Mouse (Mus musculus): ENCODE results near the gene Zfp428. TPM values are rescaled to one million over a fixed set of nuclear protein-coding genes. Genes with fewer than 3 reads are reported as not detected.

Zfp428 gene
- polyA plus RNA-seq, 1 experiment from 2014 or later, result 16.5 TPM

DNA sequence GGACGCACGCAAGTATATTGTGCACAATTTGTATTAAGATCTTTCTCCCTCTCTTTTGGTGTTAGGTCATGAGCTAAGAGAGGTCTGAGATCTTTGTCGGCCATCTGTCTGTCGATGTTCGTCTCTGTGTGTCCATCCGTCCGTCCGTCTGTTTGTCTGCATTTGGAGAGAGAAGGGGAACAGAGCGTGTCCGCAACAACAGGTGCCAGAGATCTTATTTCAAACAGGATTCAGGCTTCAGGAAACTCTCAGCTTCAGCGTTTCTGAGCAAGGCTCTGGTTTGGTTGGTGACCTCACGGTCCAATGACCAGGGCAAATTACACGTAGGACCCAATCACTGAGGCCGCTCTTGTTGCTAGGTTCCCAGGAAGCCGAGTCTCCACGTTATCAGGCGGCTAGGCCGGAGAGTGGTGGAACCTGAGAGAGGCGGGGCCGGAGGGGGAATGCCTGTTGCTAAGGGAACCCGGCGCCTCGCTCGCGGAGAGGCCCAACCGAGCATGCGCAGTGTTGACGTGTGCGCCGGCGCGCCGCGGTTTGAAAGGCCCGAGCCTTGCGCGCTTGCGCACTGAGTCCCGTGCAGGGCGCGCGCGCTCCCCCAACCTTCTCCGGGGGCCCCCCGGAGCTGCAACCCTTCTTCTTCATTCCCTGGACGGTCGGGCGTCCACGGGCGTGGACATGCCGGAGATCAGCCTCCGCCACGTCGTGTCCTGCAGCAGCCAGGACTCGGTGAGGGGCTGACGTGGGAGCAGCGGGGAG lies 40.0 kb downstream of the Zfp428 start:
- DNase-seq (ENCODE audit: low spot score), result peak; percentile 99

- no peak for DNase-seq (ENCODE audit: low spot score)
Observed at GRCm38 (mm10) chr7:24547534-24548036, 40.8 kb downstream of the Zfp428 start.

DNA sequence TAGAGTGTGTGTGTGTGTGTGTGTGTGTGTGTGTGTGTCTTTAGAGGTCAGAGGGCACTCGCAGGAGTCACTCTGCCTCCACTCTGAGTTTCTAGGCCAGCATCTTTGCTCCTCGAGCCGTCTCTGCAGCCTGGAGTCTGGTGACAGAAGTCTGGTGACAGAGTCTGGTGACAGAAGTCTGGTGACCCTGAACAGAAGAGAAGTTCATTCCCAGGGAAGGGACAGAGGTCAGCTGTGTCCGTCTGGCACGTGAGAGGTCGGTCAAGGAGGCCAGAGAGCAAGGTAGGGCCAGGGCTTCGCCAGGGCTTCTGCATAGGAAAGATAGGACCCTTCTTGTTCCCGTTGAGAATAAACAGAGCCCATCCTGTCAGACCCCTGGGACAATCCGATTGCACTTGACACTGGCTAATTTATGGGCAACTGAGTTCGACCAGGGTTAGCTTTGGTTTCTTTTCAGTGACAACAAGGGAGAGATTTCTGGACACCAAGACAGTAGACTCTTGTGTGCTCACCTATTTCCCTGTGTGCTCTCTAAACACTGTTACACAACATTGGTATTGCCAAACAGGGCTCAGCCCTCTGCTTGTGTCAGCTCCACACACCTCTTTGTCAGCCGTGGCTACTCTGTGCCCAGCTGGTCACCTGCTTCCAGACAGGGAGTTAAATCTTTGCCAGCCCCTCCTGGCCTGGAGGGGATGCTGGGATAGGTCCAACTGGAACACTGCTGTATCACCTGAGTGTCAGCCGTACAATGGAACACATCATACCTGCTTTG lies 45.4 kb downstream of the Zfp428 start:
- DNase-seq (ENCODE audit: low spot score), result no peak

GRCm38 (mm10) chr7:24555786-24556185 lies 49.0 kb downstream of the Zfp428 start:
- no peak for DNase-seq (ENCODE audit: low spot score)

- DNase-seq (ENCODE audit: low spot score), result no peak
Observed at GRCm38 (mm10) chr7:24561450-24561849, 54.6 kb downstream of the Zfp428 start.

- DNase-seq (ENCODE audit: low spot score), result no peak
Observed at GRCm38 (mm10) chr7:24563191-24563836, 56.5 kb downstream of the Zfp428 start.

GRCm38 (mm10) chr7:24563837-24564206 lies 57.0 kb downstream of the Zfp428 start:
- no peak for DNase-seq (ENCODE audit: low spot score)

- DNase-seq (ENCODE audit: low spot score), result peak; percentile 66
Observed at GRCm38 (mm10) chr7:24564607-24565265, 57.9 kb downstream of the Zfp428 start.

Other genes with a start within 250 kb of the Zfp428 start
- 3.9 and 5.0 TPM in 2 replicates for gene Zfp93, start 236.6 kb upstream of the Zfp428 start, polyA plus RNA-seq (2015; fragmentation: Nextera tagmentation; extraction: Ambion mirVana)
- 26.2 and 26.8 TPM in 2 replicates for gene Zfp61, start 205.8 kb upstream of the Zfp428 start, polyA plus RNA-seq (2015; fragmentation: Nextera tagmentation; extraction: Ambion mirVana)
- gene Zfp94, start 190.3 kb upstream of the Zfp428 start, polyA plus RNA-seq (2015; fragmentation: Nextera tagmentation; extraction: Ambion mirVana), result 4.6 and 5.5 TPM in 2 replicates
- not detected in 2 replicates for gene Tescl, start 173.1 kb upstream of the Zfp428 start, polyA plus RNA-seq (2015; fragmentation: Nextera tagmentation; extraction: Ambion mirVana)
- 0.05 TPM in 1 of 2 replicates, not detected in the other for gene Lypd5, start 157.8 kb upstream of the Zfp428 start, polyA plus RNA-seq (2015; fragmentation: Nextera tagmentation; extraction: Ambion mirVana)
- gene Kcnn4, start 136.7 kb upstream of the Zfp428 start, polyA plus RNA-seq (2015; fragmentation: Nextera tagmentation; extraction: Ambion mirVana), result 105 and 120 TPM in 2 replicates
- gene Smg9, start 107.4 kb upstream of the Zfp428 start, polyA plus RNA-seq (2015; fragmentation: Nextera tagmentation; extraction: Ambion mirVana), result 30.2 and 33.3 TPM in 2 replicates
- 0.18 and 0.22 TPM in 2 replicates for gene Irgc1, start 54.7 kb upstream of the Zfp428 start, polyA plus RNA-seq (2015; fragmentation: Nextera tagmentation; extraction: Ambion mirVana)
- gene Plaur, start 44.5 kb upstream of the Zfp428 start, polyA plus RNA-seq (2015; fragmentation: Nextera tagmentation; extraction: Ambion mirVana), result 3.0 and 3.4 TPM in 2 replicates
- 0.71 and 0.83 TPM in 2 replicates for gene Cadm4, start 25.0 kb upstream of the Zfp428 start, polyA plus RNA-seq (2015; fragmentation: Nextera tagmentation; extraction: Ambion mirVana)
- gene AC161166.1, start 5.4 kb downstream of the Zfp428 start, polyA plus RNA-seq (2015; fragmentation: Nextera tagmentation; extraction: Ambion mirVana), result 0.07 TPM in 1 of 2 replicates, not detected in the other
- gene Irgq, start 23.7 kb downstream of the Zfp428 start, polyA plus RNA-seq (2015; fragmentation: Nextera tagmentation; extraction: Ambion mirVana), result 5.5 and 5.7 TPM in 2 replicates
- gene Pinlyp, start 39.1 kb downstream of the Zfp428 start, polyA plus RNA-seq (2015; fragmentation: Nextera tagmentation; extraction: Ambion mirVana), result 1.8 and 2.4 TPM in 2 replicates
- 61.0 and 66.5 TPM in 2 replicates for gene Xrcc1, start 39.3 kb downstream of the Zfp428 start, polyA plus RNA-seq (2015; fragmentation: Nextera tagmentation; extraction: Ambion mirVana)
- 39.2 and 39.9 TPM in 2 replicates for gene Ethe1, start 80.5 kb downstream of the Zfp428 start, polyA plus RNA-seq (2015; fragmentation: Nextera tagmentation; extraction: Ambion mirVana)
- gene Zfp575, start 80.6 kb downstream of the Zfp428 start, polyA plus RNA-seq (2015; fragmentation: Nextera tagmentation; extraction: Ambion mirVana), result 0.48 and 0.71 TPM in 2 replicates
- gene Phldb3, start 103.8 kb downstream of the Zfp428 start, polyA plus RNA-seq (2015; fragmentation: Nextera tagmentation; extraction: Ambion mirVana), result 0.47 and 0.73 TPM in 2 replicates
- gene Lypd3, start 129.5 kb downstream of the Zfp428 start, polyA plus RNA-seq (2015; fragmentation: Nextera tagmentation; extraction: Ambion mirVana), result 1.8 and 2.2 TPM in 2 replicates
- gene Tex101, start 169.7 kb downstream of the Zfp428 start, polyA plus RNA-seq (2015; fragmentation: Nextera tagmentation; extraction: Ambion mirVana), result not detected in 2 replicates
- not detected in 2 replicates for gene BC049730, start 202.2 kb downstream of the Zfp428 start, polyA plus RNA-seq (2015; fragmentation: Nextera tagmentation; extraction: Ambion mirVana)
- 0.31 TPM in 1 of 2 replicates, not detected in the other for gene Gm4763, start 219.9 kb downstream of the Zfp428 start, polyA plus RNA-seq (2015; fragmentation: Nextera tagmentation; extraction: Ambion mirVana)

Measured in thymus, postnatal 0 days (tissue).